Mouse (Mus musculus) hindbrain, embryonic 16.5 days (tissue): ENCODE results near the gene Glg1. TPM values are rescaled to one million over a fixed set of nuclear protein-coding genes. Genes with fewer than 3 reads are reported as not detected.
"Not testable (repeated sequence)": the region's sequence is repeated elsewhere in the genome, so short reads cannot be mapped to it uniquely, and the experiment has no call there.

Experiments
- ATAC-seq: fragments of 200-750 bp; cut with Nextera tagmentation; 2 replicates; pipeline ENCODE4 v1.8.0; 2017; ENCODE audit warnings: moderate TSS enrichment, moderate library complexity
- H3K27ac ChIP-seq: fragments of 300-500 bp; sonication (generic); 2 replicates; pipeline ENCODE4 v1.5.1; 2014; ENCODE audit warnings: low read depth, mild to moderate bottlenecking, control low read depth, low read length, moderate library complexity
- H3K27me3 ChIP-seq: fragments of 300-500 bp; sonication (generic); replicated peaks from 2 replicates; pipeline ENCODE4 v1.6.1; 2014; ENCODE audit warnings: low read length; ENCODE audit not compliant: control insufficient read depth, insufficient read depth
- H3K36me3 ChIP-seq: fragments of 300-500 bp; sonication (generic); 2 replicates; pipeline ENCODE4 v1.6.1; 2014; ENCODE audit warnings: mild to moderate bottlenecking, low read length, moderate library complexity, mixed read lengths; ENCODE audit not compliant: control insufficient read depth, insufficient read depth
- H3K4me1 ChIP-seq: fragments of 300-500 bp; sonication (generic); 2 replicates; pipeline ENCODE4 v1.6.1; 2014; ENCODE audit warnings: low read depth, low read length; ENCODE audit not compliant: control insufficient read depth, insufficient read depth
- H3K4me2 ChIP-seq: fragments of 300-500 bp; sonication (generic); 2 replicates; pipeline ENCODE4 v1.6.1; 2014; ENCODE audit warnings: mild to moderate bottlenecking, low read length, control low read depth, moderate library complexity
- H3K4me3 ChIP-seq: fragments of 300-500 bp; sonication (generic); 2 replicates; pipeline ENCODE4 v1.5.1; 2014; ENCODE audit warnings: mild to moderate bottlenecking, low read length, control low read depth, moderate library complexity
- H3K9ac ChIP-seq: fragments of 300-500 bp; sonication (generic); 2 replicates; pipeline ENCODE4 v1.6.1; 2014; ENCODE audit warnings: low read depth, mild to moderate bottlenecking, control low read depth, low read length, moderate library complexity
- H3K9me3 ChIP-seq: fragments of 300-500 bp; sonication (generic); 2 replicates; pipeline ENCODE4 v1.6.1; 2014; ENCODE audit warnings: mild to moderate bottlenecking, low read length, moderate library complexity; ENCODE audit not compliant: control insufficient read depth
- WGBS: fragments of 180-500 bp; shearing (Covaris S2); extraction: QIAGEN DNeasy Blood & Tissue Kit; methylation state at CpG from one replicate; pipeline ENCODE4 v1.1.7; 2014; 5-methylcytosine and 5-hydroxymethylcytosine counted together
- polyA plus RNA-seq: library from polyadenylated mRNA; unstranded; fragments of >200 nt; fragmentation: Nextera tagmentation; extraction: Ambion mirVana; gene quantifications from 2 replicates; pipeline ENCODE4 v1.2.1, GENCODE M21; 2015

Glg1 gene
- polyA plus RNA-seq, 1 experiment from 2014 or later, result 58.1 TPM

DNA sequence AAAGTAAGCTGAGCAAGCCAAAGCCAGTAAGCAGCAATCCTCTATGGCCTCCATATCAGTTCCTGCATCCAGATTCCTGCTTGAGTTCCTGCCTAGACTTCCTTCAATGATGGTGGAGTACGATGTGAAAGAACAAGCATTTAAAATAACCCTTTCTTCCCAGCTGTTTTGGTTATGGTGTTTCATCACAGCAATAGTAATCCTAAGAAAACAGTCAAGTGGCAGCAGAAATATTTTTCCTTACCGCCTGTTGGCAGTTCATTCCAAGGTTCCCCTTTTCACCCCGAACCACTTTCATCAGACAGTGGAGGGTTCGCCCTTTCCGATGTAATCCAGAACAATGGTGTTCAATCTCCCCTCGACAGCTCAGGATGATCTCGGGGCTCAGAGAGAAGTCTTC, 71.5 kb downstream of the Glg1 start:
- Histone ChIP-seq H3K4me1 (no peaks in the 10 kb centered on the region), H3K36me3 (peaks cover 23% of the 10 kb centered on the region), H3K4me2 (no peak overlapping the region), H3K27ac (no peak overlapping the region), H3K4me3 (no peak overlapping the region), H3K27me3 (no peaks in the 10 kb centered on the region), H3K9ac (no peak overlapping the region), H3K9me3 (no peaks in the 10 kb centered on the region)
- 94% methylated on average over 7 of the region's 7 CpGs for WGBS
- no peak for ATAC-seq

DNA sequence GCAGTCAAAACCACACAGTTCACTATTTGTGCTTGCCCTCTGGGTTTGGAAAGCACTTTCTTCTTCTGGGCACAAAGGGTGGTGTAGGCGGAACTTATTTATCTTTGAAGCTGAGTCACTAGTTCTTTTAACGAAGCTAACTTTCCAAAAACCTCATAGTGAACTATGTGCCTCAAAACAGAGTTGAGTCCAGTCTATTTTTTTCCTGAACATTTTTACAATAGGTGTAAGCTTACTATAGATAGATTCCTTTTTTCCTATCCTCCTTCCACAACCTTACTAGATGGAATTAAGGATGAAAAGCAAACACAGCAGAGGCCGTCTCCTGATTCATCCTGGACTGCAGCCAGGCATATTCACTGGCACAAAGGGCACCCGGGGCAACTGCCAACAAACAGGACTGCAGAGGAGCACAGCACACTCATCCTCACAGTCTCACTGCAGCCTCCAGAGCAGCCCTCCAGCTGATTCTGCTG, 73.5 kb downstream of the Glg1 start:
- no peak overlapping the region for H3K9ac ChIP-seq
- no peaks in the 10 kb centered on the region for H3K27me3 ChIP-seq
- 52% methylated on average over 4 of the region's 4 CpGs for WGBS
- peak; percentile 37; the same call in 1 of the 2 replicates for ATAC-seq
- H3K4me1 ChIP-seq, result no peaks in the 10 kb centered on the region
- H3K4me2 ChIP-seq, result no peak overlapping the region
- H3K36me3 ChIP-seq, result peaks cover 31% of the 10 kb centered on the region
- no peak overlapping the region for H3K27ac ChIP-seq
- H3K9me3 ChIP-seq, result no peaks in the 10 kb centered on the region
- no peak overlapping the region for H3K4me3 ChIP-seq

DNA sequence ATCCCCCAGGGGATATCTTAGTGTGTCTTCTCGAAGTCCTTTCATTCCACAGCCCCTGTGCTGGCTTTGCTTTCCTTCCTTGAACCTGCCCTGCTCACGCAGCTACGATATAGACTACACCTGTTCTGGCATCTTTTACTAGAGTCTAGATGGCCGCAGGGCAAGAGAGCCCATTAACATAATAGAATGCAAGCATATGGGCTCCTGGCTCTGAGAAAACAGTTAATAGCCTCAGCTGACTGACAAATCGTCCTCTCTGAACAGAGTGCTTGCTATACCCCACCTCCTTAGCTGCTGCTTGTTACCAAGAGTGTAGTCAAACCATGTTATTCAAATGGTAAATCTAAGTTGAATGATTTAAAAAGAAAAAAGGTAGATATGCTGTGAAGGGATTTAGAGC, 87.4 kb downstream of the Glg1 start:
- 68% methylated on average over 5 of the region's 5 CpGs for WGBS
- no peak for ATAC-seq
- Histone ChIP-seq H3K27ac (no peak overlapping the region), H3K9ac (no peak overlapping the region), H3K9me3 (no peaks in the 10 kb centered on the region), H3K4me3 (no peak overlapping the region), H3K36me3 (peaks cover 52% of the 10 kb centered on the region), H3K27me3 (no peaks in the 10 kb centered on the region), H3K4me1 (no peaks in the 10 kb centered on the region), H3K4me2 (no peak overlapping the region)

DNA sequence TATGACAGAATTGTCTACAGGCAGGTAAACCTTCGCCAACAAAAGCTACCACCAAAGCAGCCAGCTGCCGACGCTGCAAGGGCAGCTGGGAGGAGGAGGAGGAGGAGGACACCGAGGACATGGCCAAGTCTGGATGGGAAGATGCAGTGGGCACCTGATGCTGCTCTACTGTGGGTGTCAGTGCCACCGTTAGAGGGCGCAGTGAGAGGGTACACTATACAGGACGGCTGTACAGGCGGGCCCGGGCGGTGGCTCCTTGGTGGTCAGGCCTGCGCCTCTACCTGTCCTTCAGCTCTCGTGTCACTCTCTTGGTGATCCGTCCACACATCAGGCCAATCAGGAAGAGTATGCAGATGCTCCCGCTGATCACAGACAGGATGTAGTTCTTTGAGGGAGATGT, 101.4 kb downstream of the Glg1 start:
- H3K27ac ChIP-seq, result no peak overlapping the region
- H3K27me3 ChIP-seq, result no peaks in the 10 kb centered on the region
- 43% methylated on average over 13 of the region's 14 CpGs for WGBS
- H3K4me2 ChIP-seq, result no peak overlapping the region
- H3K9ac ChIP-seq, result no peak overlapping the region
- H3K36me3 ChIP-seq, result peaks cover 49% of the 10 kb centered on the region
- no peak overlapping the region for H3K4me3 ChIP-seq
- no peaks in the 10 kb centered on the region for H3K4me1 ChIP-seq
- no peak for ATAC-seq
- no peaks in the 10 kb centered on the region for H3K9me3 ChIP-seq

DNA sequence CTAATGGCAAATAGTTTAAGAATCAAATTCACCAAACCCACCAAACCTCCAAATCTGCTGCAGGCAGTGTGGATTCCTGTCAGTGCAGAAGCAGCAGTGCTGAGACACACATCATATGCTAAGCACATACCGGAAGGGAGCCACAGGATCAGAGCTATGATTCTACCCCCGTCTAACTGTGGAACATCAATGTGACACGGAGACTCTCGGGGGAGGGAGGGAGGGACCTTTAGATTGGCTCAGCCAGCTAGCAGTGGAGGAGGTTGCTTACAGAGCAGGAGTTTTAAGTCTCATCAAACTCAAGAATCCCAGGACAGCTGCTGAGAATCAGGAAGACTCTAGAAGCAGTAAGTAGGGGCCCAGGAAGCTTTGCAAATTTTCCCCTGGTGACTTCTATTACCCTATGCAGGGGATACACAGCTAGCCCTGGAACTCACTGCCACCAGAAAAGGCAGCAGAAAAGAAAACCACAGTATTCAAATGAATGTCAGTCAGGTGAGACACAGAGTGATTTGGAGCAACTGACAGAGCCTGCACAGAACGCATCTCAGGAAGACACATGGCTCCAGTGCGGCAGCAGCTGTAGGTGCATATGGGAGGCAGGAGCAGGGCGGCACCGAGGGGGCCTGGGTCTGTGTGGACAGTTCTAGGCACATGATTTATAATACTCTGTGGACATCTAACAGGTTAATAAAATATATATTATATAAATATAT, 103.1 kb downstream of the Glg1 start:
- Histone ChIP-seq H3K4me1 (no peaks in the 10 kb centered on the region), H3K4me3 (no peak overlapping the region), H3K4me2 (no peak overlapping the region), H3K27me3 (no peaks in the 10 kb centered on the region), H3K9ac (no peak overlapping the region), H3K27ac (no peak overlapping the region), H3K36me3 (peaks cover 34% of the 10 kb centered on the region), H3K9me3 (no peaks in the 10 kb centered on the region)
- no peak for ATAC-seq
- 94% methylated on average over 8 of the region's 8 CpGs for WGBS

DNA sequence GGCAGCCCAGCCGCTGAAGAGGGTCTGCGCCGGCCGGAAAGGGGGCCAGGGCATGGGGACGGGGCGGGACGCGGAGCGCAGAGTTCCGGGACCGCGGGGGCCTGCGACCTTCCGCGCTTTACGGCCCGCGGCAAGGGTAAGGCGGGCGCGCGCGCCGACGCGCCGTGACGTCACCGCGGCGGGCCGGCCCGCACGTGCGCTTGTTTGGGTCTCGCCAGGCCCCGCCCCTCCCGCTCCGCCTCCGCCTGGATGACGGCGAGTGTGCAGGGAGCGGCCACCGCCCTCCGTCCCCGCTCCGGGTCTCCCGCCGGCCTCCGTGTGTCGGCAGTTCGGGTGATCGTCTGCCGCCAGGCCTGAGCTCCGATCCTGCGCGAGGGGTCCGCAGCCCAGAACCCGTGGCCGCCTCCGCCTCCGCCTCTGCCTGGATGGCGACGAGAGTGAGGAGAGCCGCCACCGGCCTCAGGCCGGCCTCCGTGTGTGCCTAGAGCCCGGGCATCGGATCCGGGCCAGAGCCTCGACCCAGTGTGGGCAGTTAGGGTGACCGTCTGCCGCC, 113.5 kb downstream of the Glg1 start:
- WGBS, result 0% methylated on average over 38 of the region's 74 CpGs
- peak overlapping the region; percentile 88 for H3K9ac ChIP-seq

DNA sequence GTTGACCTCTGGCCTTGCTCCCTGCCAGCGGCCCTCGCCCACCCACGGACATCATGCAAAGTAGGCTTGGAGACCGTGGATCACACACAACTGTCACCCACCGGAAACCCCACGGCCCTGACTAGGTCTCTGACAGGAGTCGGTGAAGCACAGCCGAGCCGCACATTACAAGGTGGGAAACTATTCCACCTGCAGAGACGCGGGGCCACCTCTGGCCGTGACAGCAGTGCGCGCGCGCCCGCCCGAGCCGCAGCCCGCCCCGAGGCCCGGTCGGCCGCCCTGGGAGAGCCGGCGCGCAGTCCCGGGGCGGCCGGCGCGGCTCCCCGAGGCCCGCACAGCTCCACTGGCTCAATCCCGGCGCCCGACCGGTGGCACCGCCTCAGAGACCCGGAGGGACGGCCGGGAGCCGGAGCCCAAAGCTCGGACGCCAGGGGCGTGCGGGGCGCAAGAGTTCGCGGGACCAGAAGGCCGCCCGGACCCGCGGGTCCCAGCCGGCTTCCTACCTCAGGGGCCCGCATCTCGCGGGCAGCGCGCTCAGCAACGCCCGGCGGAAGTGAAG, 114.0 kb downstream of the Glg1 start:
- WGBS, result 2% methylated on average over 31 of the region's 63 CpGs
- H3K27me3 ChIP-seq, ATAC-seq, H3K36me3 ChIP-seq, H3K9me3 ChIP-seq: not testable (repeated sequence)
- peaks cover 13% of the 10 kb centered on the region for H3K4me1 ChIP-seq
- H3K27ac ChIP-seq, result peak overlapping the region; percentile 54; the same call in 1 of the 2 replicates
- H3K4me2 ChIP-seq, result peak overlapping the region; percentile 81
- H3K9ac ChIP-seq, result peak overlapping the region; percentile 66
- peak overlapping the region; percentile 76 for H3K4me3 ChIP-seq

More for the DNA sequence above, 113.5 kb downstream of the Glg1 start:
- peak overlapping the region; percentile 75 for H3K27ac ChIP-seq
- peak overlapping the region; percentile 76 for H3K4me3 ChIP-seq
- H3K36me3 ChIP-seq, H3K9me3 ChIP-seq, H3K27me3 ChIP-seq: not testable (repeated sequence)
- H3K4me2 ChIP-seq, result peak overlapping the region; percentile 86
- ATAC-seq, result peak; percentile 98
- H3K4me1 ChIP-seq, result peaks cover 13% of the 10 kb centered on the region

DNA sequence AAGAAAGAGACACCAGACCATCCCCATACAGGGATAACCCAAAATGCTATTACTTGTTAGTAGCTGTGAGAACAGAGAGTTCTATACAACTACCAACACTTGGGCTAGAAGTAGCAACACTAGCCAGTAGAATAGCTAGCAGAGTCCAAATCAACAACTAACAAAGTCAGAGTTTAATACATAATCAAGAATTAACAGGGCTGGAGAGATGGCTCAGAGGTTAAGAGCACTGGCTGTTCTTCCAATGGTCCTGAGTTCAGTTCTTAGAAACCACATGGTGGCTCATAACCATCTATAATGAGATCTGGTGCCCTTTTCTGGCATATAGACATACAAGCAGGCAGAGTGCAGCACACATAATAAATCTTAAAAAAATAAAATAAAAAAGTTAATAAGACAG, 116.5 kb downstream of the Glg1 start:
- no peaks in the 10 kb centered on the region for H3K36me3 ChIP-seq

DNA sequence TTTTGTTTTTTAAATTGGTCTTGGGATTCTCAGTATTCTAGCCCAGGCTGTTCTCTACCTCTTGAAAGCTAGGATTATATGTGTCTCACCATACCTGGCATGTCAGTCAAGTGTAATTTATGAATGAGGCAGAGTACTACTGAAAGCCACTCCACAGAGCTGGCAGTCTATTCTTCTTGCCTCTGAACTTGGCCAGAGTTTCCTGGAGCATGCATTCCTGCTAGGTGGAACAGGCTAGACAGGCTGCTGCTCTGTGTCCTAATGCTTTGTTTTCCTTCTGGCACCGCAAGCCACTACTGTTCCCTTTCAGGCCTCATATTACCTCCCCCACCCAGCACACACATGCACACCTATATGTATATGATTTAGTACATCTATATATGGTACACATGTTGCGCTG, 128.3 kb downstream of the Glg1 start:
- peaks cover 34% of the 10 kb centered on the region for H3K36me3 ChIP-seq
- no peak overlapping the region for H3K4me3 ChIP-seq
- H3K4me1 ChIP-seq, result no peaks in the 10 kb centered on the region
- WGBS, result 87% methylated on average over 2 of the region's 2 CpGs
- H3K4me2 ChIP-seq, result no peak overlapping the region
- H3K9me3 ChIP-seq, result no peaks in the 10 kb centered on the region
- no peak for ATAC-seq
- no peak overlapping the region for H3K27ac ChIP-seq
- no peak overlapping the region for H3K9ac ChIP-seq
- no peaks in the 10 kb centered on the region for H3K27me3 ChIP-seq

More for the DNA sequence above, 116.5 kb downstream of the Glg1 start:
- Histone ChIP-seq H3K9me3 (no peaks in the 10 kb centered on the region), H3K9ac (no peak overlapping the region), H3K27ac (no peak overlapping the region), H3K4me3 (no peak overlapping the region), H3K4me2 (no peak overlapping the region), H3K27me3 (no peaks in the 10 kb centered on the region), H3K4me1 (peaks cover 13% of the 10 kb centered on the region)
- no peak for ATAC-seq
